Mouse (Mus musculus): Measurements from ENCODE around the gene Gpatch4. TPM values are rescaled to one million over a fixed set of nuclear protein-coding genes. Genes with fewer than 3 reads are reported as not detected.

Gpatch4 gene
- polyA plus RNA-seq, 1 experiment from 2014 or later = 21.3 TPM

DNA sequence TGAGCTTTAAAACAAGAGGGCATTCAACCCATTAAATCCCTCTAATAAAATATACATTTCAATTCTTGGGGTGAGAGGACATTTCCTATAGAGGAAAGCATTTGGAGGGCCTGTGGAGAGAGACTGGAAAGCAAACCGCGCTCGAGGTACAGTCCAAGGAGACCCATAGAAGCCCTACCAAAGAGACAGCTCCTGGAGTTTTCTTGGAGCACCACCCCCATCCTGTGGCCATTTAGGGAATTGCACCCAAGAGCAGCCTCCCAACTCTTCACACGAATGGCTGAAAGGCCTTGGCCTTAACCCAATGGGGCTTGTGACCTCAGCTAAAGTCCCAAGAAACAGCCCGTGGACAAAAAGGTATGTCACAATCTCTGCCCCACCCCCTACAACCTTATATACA, 28.9 kb downstream of the Gpatch4 start:
- no peak overlapping the region for H3K4me3 ChIP-seq (ENCODE audit: low read length)
- no peak overlapping the region for H3K4me2 ChIP-seq (ENCODE audit: low read depth, low read length)
- peaks cover 9% of the 10 kb centered on the region for H3K27me3 ChIP-seq (ENCODE audit: control insufficient read depth, insufficient read depth, low read length)
- H3K27ac ChIP-seq (ENCODE audit: low read length) = no peak overlapping the region
- no peak overlapping the region for H3K9ac ChIP-seq (ENCODE audit: low read length)
- ATAC-seq (replicated peaks; ENCODE audit: extremely low read depth, insufficient read depth, low FRiP score) = peak; percentile 81
- no peaks in the 10 kb centered on the region for H3K9me3 ChIP-seq (replicated peaks; ENCODE audit: control insufficient read depth, low read length)
- H3K36me3 ChIP-seq (ENCODE audit: control insufficient read depth, insufficient read depth) = no peaks in the 10 kb centered on the region
- 1% methylated on average over 5 of the region's 5 CpGs for WGBS
- H3K4me1 ChIP-seq (ENCODE audit: control insufficient read depth, insufficient read depth, low read length) = no peaks in the 10 kb centered on the region

DNA sequence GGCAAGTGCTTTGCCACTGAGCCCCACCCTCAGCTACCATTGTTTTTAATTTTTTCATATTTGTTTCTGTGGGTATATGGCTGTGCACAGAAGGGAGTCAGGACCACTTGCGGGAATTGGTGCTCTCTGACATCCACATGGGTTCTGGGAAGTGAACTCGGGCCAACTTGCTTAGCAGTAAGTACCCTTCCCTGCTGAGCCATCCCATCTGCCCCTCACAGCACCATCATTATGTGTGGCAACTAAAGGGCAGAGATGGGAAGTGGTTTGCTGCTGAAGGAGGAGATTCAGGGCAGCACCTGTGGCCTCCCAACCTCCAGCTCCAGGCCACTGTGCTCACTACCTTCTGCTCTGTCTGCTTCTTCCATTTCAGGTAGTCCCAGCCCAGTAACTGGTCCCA, 30.7 kb downstream of the Gpatch4 start:
- H3K4me1 ChIP-seq (ENCODE audit: control insufficient read depth, insufficient read depth, low read length) = no peaks in the 10 kb centered on the region
- no peak overlapping the region for H3K27ac ChIP-seq (ENCODE audit: low read length)
- no peaks in the 10 kb centered on the region for H3K9me3 ChIP-seq (replicated peaks; ENCODE audit: control insufficient read depth, low read length)
- H3K27me3 ChIP-seq (ENCODE audit: control insufficient read depth, insufficient read depth, low read length) = peaks cover 12% of the 10 kb centered on the region
- H3K9ac ChIP-seq (ENCODE audit: low read length) = no peak overlapping the region
- no peak overlapping the region for H3K4me2 ChIP-seq (ENCODE audit: low read depth, low read length)
- no peak for ATAC-seq (replicated peaks; ENCODE audit: extremely low read depth, insufficient read depth, low FRiP score)
- no peak overlapping the region for H3K4me3 ChIP-seq (ENCODE audit: low read length)
- no peaks in the 10 kb centered on the region for H3K36me3 ChIP-seq (ENCODE audit: control insufficient read depth, insufficient read depth)
- WGBS = 71% methylated on average over 2 of the region's 2 CpGs

GRCm38 (mm10) chr3:88074351-88074750, 31.4 kb downstream of the Gpatch4 start:
- no peak for ATAC-seq (replicated peaks; ENCODE audit: extremely low read depth, insufficient read depth, low FRiP score)

GRCm38 (mm10) chr3:88074766-88075165, 31.9 kb downstream of the Gpatch4 start:
- Histone ChIP-seq H3K36me3 (ENCODE audit: control insufficient read depth, insufficient read depth) (no peaks in the 10 kb centered on the region), H3K9ac (ENCODE audit: low read length) (no peak overlapping the region), H3K4me1 (ENCODE audit: control insufficient read depth, insufficient read depth, low read length) (no peaks in the 10 kb centered on the region), H3K27ac (ENCODE audit: low read length) (no peak overlapping the region), H3K9me3 (replicated peaks; ENCODE audit: control insufficient read depth, low read length) (no peaks in the 10 kb centered on the region), H3K4me2 (ENCODE audit: low read depth, low read length) (no peak overlapping the region), H3K4me3 (ENCODE audit: low read length) (no peak overlapping the region), H3K27me3 (ENCODE audit: control insufficient read depth, insufficient read depth, low read length) (peaks cover 12% of the 10 kb centered on the region)
- ATAC-seq (replicated peaks; ENCODE audit: extremely low read depth, insufficient read depth, low FRiP score) = no peak
- 70% methylated on average over 8 of the region's 8 CpGs for WGBS

More at GRCm38 (mm10) chr3:88074351-88074750, 31.4 kb downstream of the Gpatch4 start:
- Histone ChIP-seq H3K4me2 (ENCODE audit: low read depth, low read length) (no peak overlapping the region), H3K36me3 (ENCODE audit: control insufficient read depth, insufficient read depth) (no peaks in the 10 kb centered on the region), H3K4me3 (ENCODE audit: low read length) (no peak overlapping the region), H3K9ac (ENCODE audit: low read length) (no peak overlapping the region), H3K27me3 (ENCODE audit: control insufficient read depth, insufficient read depth, low read length) (peaks cover 12% of the 10 kb centered on the region), H3K27ac (ENCODE audit: low read length) (no peak overlapping the region), H3K9me3 (replicated peaks; ENCODE audit: control insufficient read depth, low read length) (no peaks in the 10 kb centered on the region), H3K4me1 (ENCODE audit: control insufficient read depth, insufficient read depth, low read length) (no peaks in the 10 kb centered on the region)
- WGBS = 44% methylated on average over 2 of the region's 2 CpGs

DNA sequence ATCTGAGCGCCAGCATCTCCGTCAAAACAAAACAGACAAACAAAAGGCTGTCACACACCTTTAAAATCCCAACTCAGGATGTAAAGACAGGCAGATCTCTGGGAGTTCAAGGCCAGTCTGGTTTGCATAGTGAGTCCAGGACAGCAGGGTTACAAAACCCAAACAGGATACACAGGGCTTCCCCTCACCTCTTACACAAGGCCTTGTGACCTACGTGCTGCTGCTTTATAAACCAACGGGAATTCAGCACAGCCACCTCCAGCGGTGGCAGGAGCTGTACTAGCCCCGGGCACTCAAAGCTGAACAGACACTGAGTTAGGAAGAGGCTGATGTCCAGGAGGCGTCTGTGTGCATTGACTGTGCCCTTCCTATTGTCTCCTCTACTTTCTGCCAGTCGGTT, 34.5 kb downstream of the Gpatch4 start:
- Histone ChIP-seq H3K4me3 (ENCODE audit: low read length) (no peak overlapping the region), H3K36me3 (ENCODE audit: control insufficient read depth, insufficient read depth) (no peaks in the 10 kb centered on the region), H3K27ac (ENCODE audit: low read length) (no peak overlapping the region), H3K27me3 (ENCODE audit: control insufficient read depth, insufficient read depth, low read length) (peaks cover 3% of the 10 kb centered on the region; the same call in 1 of the 2 replicates), H3K4me2 (ENCODE audit: low read depth, low read length) (no peak overlapping the region), H3K9ac (ENCODE audit: low read length) (no peak overlapping the region), H3K9me3 (replicated peaks; ENCODE audit: control insufficient read depth, low read length) (no peaks in the 10 kb centered on the region), H3K4me1 (ENCODE audit: control insufficient read depth, insufficient read depth, low read length) (peaks cover 9% of the 10 kb centered on the region)
- 42% methylated on average over 8 of the region's 8 CpGs for WGBS
- no peak for ATAC-seq (replicated peaks; ENCODE audit: extremely low read depth, insufficient read depth, low FRiP score)

GRCm38 (mm10) chr3:88078204-88078603, 35.3 kb downstream of the Gpatch4 start, which contains the start of gene Ttc24:
Gene Ttc24 (minus strand): TSS chr3:88078304.
- no peaks in the 10 kb centered on the region for H3K36me3 ChIP-seq (ENCODE audit: control insufficient read depth, insufficient read depth)
- peaks cover 3% of the 10 kb centered on the region; the same call in 1 of the 2 replicates for H3K27me3 ChIP-seq (ENCODE audit: control insufficient read depth, insufficient read depth, low read length)
- no peak within 1 kb of the TSS for H3K9ac ChIP-seq (ENCODE audit: low read length)
- no peaks in the 10 kb centered on the region for H3K9me3 ChIP-seq (replicated peaks; ENCODE audit: control insufficient read depth, low read length)
- no peak within 1 kb of the TSS for H3K4me2 ChIP-seq (ENCODE audit: low read depth, low read length)
- WGBS = 66% methylated on average over 4 of the region's 4 CpGs
- ATAC-seq (replicated peaks; ENCODE audit: extremely low read depth, insufficient read depth, low FRiP score) = no peak
- H3K4me3 ChIP-seq (ENCODE audit: low read length) = no peak within 1 kb of the TSS
- H3K27ac ChIP-seq (ENCODE audit: low read length) = no peak within 1 kb of the TSS
- peaks cover 17% of the 10 kb centered on the region for H3K4me1 ChIP-seq (ENCODE audit: control insufficient read depth, insufficient read depth, low read length)

GRCm38 (mm10) chr3:88081345-88082223, 38.7 kb downstream of the Gpatch4 start, which contains the start of gene Iqgap3:
Gene Iqgap3 (plus strand): TSS chr3:88081971.
- Histone ChIP-seq H3K9me3 (replicated peaks; ENCODE audit: control insufficient read depth, low read length) (no peaks in the 10 kb centered on the region), H3K4me1 (ENCODE audit: control insufficient read depth, insufficient read depth, low read length) (peaks cover 18% of the 10 kb centered on the region), H3K9ac (ENCODE audit: low read length) (peak within 1 kb of the TSS; percentile 66), H3K27ac (ENCODE audit: low read length) (peak within 1 kb of the TSS; percentile 48; the same call in 1 of the 2 replicates), H3K27me3 (ENCODE audit: control insufficient read depth, insufficient read depth, low read length) (peaks cover 3% of the 10 kb centered on the region; the same call in 1 of the 2 replicates), H3K4me3 (ENCODE audit: low read length) (peak within 1 kb of the TSS; percentile 61), H3K36me3 (ENCODE audit: control insufficient read depth, insufficient read depth) (peaks cover 11% of the 10 kb centered on the region), H3K4me2 (ENCODE audit: low read depth, low read length) (peak within 1 kb of the TSS; percentile 75)
- 19% methylated on average over 33 of the region's 33 CpGs for WGBS
- peak; percentile 86 for ATAC-seq (replicated peaks; ENCODE audit: extremely low read depth, insufficient read depth, low FRiP score)

GRCm38 (mm10) chr3:88082224-88082618, 39.3 kb downstream of the Gpatch4 start:
- Histone ChIP-seq H3K9me3 (replicated peaks; ENCODE audit: control insufficient read depth, low read length) (no peaks in the 10 kb centered on the region), H3K9ac (ENCODE audit: low read length) (peak overlapping the region; percentile 66), H3K4me2 (ENCODE audit: low read depth, low read length) (peak overlapping the region; percentile 75), H3K4me1 (ENCODE audit: control insufficient read depth, insufficient read depth, low read length) (peaks cover 18% of the 10 kb centered on the region), H3K36me3 (ENCODE audit: control insufficient read depth, insufficient read depth) (peaks cover 11% of the 10 kb centered on the region), H3K4me3 (ENCODE audit: low read length) (peak overlapping the region; percentile 61), H3K27me3 (ENCODE audit: control insufficient read depth, insufficient read depth, low read length) (peaks cover 3% of the 10 kb centered on the region; the same call in 1 of the 2 replicates), H3K27ac (ENCODE audit: low read length) (0 out of 2 replicates have a peak overlapping the region, but pooled peaks have one; percentile 48)
- WGBS = 2% methylated on average over 13 of the region's 13 CpGs
- ATAC-seq (replicated peaks; ENCODE audit: extremely low read depth, insufficient read depth, low FRiP score) = no peak

- Histone ChIP-seq H3K4me2 (ENCODE audit: low read depth, low read length) (peak overlapping the region; percentile 75), H3K27me3 (ENCODE audit: control insufficient read depth, insufficient read depth, low read length) (peaks cover 3% of the 10 kb centered on the region; the same call in 1 of the 2 replicates), H3K9ac (ENCODE audit: low read length) (peak overlapping the region; percentile 66), H3K27ac (ENCODE audit: low read length) (peak overlapping the region; percentile 48; the same call in 1 of the 2 replicates), H3K4me3 (ENCODE audit: low read length) (peak overlapping the region; percentile 61), H3K9me3 (replicated peaks; ENCODE audit: control insufficient read depth, low read length) (no peaks in the 10 kb centered on the region), H3K4me1 (ENCODE audit: control insufficient read depth, insufficient read depth, low read length) (peaks cover 18% of the 10 kb centered on the region), H3K36me3 (ENCODE audit: control insufficient read depth, insufficient read depth) (peaks cover 11% of the 10 kb centered on the region)
- WGBS = 7% methylated on average over 4 of the region's 4 CpGs
- ATAC-seq (replicated peaks; ENCODE audit: extremely low read depth, insufficient read depth, low FRiP score) = peak; percentile 49
Measured at GRCm38 (mm10) chr3:88082663-88083062, 39.8 kb downstream of the Gpatch4 start.
